Mouse (Mus musculus) limb, embryonic 15.5 days (tissue): Measurements from ENCODE around the gene Faah. TPM values are rescaled to one million over a fixed set of nuclear protein-coding genes. Genes with fewer than 3 reads are reported as not detected.
A peak's percentile ranks its signal among the peaks of the same experiment; 100 is the strongest.

Experiments used
- ATAC-seq: fragments of 200-750 bp; cut with Nextera tagmentation; 2 replicates; pipeline ENCODE4 v1.8.0; 2017; ENCODE audit warnings: low read depth, moderate TSS enrichment; ENCODE audit not compliant: insufficient number of reproducible peaks, low FRiP score, low TSS enrichment
- H3K27ac ChIP-seq: fragments of 300-500 bp; sonication (generic); 2 replicates; pipeline ENCODE4 v1.5.1; 2015; ENCODE audit warnings: moderate library complexity, mild to moderate bottlenecking, inconsistent platforms
- H3K27me3 ChIP-seq: fragments of 300-500 bp; sonication (generic); 2 replicates; pipeline ENCODE4 v1.6.1; 2015; ENCODE audit warnings: inconsistent platforms
- H3K36me3 ChIP-seq: fragments of 300-500 bp; sonication (generic); 2 replicates; pipeline ENCODE4 v1.6.1; 2015; ENCODE audit warnings: inconsistent platforms
- H3K4me1 ChIP-seq: fragments of 300-500 bp; sonication (generic); 2 replicates; pipeline ENCODE4 v1.6.1; 2015; ENCODE audit warnings: inconsistent platforms
- H3K4me2 ChIP-seq: fragments of 300-500 bp; sonication (generic); 2 replicates; pipeline ENCODE4 v1.6.1; 2015; ENCODE audit warnings: mild to moderate bottlenecking, inconsistent platforms
- H3K4me3 ChIP-seq: fragments of 300-500 bp; sonication (generic); 2 replicates; pipeline ENCODE4 v1.5.1; 2015; ENCODE audit warnings: mild to moderate bottlenecking, inconsistent platforms
- H3K9ac ChIP-seq: fragments of 300-500 bp; sonication (generic); 2 replicates; pipeline ENCODE4 v1.6.1; 2015; ENCODE audit warnings: inconsistent platforms
- H3K9me3 ChIP-seq: fragments of 300-500 bp; sonication (generic); 2 replicates; pipeline ENCODE4 v1.6.1; 2016; ENCODE audit warnings: inconsistent platforms
- WGBS: fragments of 180-500 bp; shearing (Covaris S2); methylation state at CpG from one replicate; pipeline ENCODE4 v1.1.7; 2015; 5-methylcytosine and 5-hydroxymethylcytosine counted together
- polyA plus RNA-seq: library from polyadenylated mRNA; unstranded; fragments of >200 nt; fragmentation: Nextera tagmentation; extraction: Ambion mirVana; gene quantifications from 2 replicates; pipeline ENCODE4 v1.2.1, GENCODE M21; 2015

Faah gene
- polyA plus RNA-seq, 1 experiment from 2014 or later, result 3.6 TPM

- Histone ChIP-seq H3K4me2 (no peak overlapping the region), H3K4me1 (no peaks in the 10 kb centered on the region), H3K27ac (no peak overlapping the region), H3K4me3 (no peak overlapping the region), H3K9ac (no peak overlapping the region), H3K36me3 (peaks cover 31% of the 10 kb centered on the region), H3K27me3 (no peaks in the 10 kb centered on the region), H3K9me3 (no peaks in the 10 kb centered on the region)
- 87% methylated on average over 2 of the region's 2 CpGs for WGBS
- ATAC-seq, result no peak
Observed at GRCm38 (mm10) chr4:116040466-116040865, 22.7 kb upstream of the Faah start.

- H3K4me2 ChIP-seq, result no peak overlapping the region
- H3K36me3 ChIP-seq, result peaks cover 46% of the 10 kb centered on the region
- H3K4me1 ChIP-seq, result no peaks in the 10 kb centered on the region
- no peaks in the 10 kb centered on the region for H3K9me3 ChIP-seq
- H3K4me3 ChIP-seq, result no peak overlapping the region
- no peak for ATAC-seq
- no peak overlapping the region for H3K27ac ChIP-seq
- no peak overlapping the region for H3K9ac ChIP-seq
- WGBS, result 86% methylated on average over 5 of the region's 5 CpGs
- H3K27me3 ChIP-seq, result no peaks in the 10 kb centered on the region
Observed at GRCm38 (mm10) chr4:116033374-116033773, 15.6 kb upstream of the Faah start.

- Histone ChIP-seq H3K9ac (no peak overlapping the region), H3K27me3 (no peaks in the 10 kb centered on the region), H3K4me1 (no peaks in the 10 kb centered on the region), H3K4me2 (no peak overlapping the region), H3K4me3 (no peak overlapping the region), H3K9me3 (no peaks in the 10 kb centered on the region), H3K36me3 (peaks cover 46% of the 10 kb centered on the region), H3K27ac (no peak overlapping the region)
- WGBS, result 91% methylated on average over 9 of the region's 9 CpGs
- no peak for ATAC-seq
Observed at GRCm38 (mm10) chr4:116032906-116033305, 15.2 kb upstream of the Faah start.

- Histone ChIP-seq H3K36me3 (no peaks in the 10 kb centered on the region), H3K4me1 (peaks cover 11% of the 10 kb centered on the region), H3K4me2 (peak overlapping the region; percentile 100), H3K27me3 (peaks cover 58% of the 10 kb centered on the region), H3K27ac (no peak overlapping the region), H3K9me3 (no peaks in the 10 kb centered on the region; the same call in 1 of the 2 replicates), H3K9ac (peak overlapping the region; percentile 52; the same call in 1 of the 2 replicates), H3K4me3 (peak overlapping the region; percentile 56)
- peak; percentile 70 for ATAC-seq
- WGBS, result under 1% methylated on average over 60 of the region's 60 CpGs
Observed at GRCm38 (mm10) chr4:116017300-116017901, 325 bp downstream of the Faah start.

- 7% methylated on average over 16 of the region's 16 CpGs for WGBS
Observed at GRCm38 (mm10) chr4:116016862-116017299, 845 bp downstream of the Faah start.

GRCm38 (mm10) chr4:116016396-116016795 is 1.3 kb downstream of the Faah start:
- no peak overlapping the region for H3K4me2 ChIP-seq
- no peaks in the 10 kb centered on the region for H3K36me3 ChIP-seq
- ATAC-seq, result no peak
- WGBS, result 34% methylated on average over 3 of the region's 3 CpGs
- H3K4me3 ChIP-seq, result no peak overlapping the region
- H3K9ac ChIP-seq, result no peak overlapping the region
- no peak overlapping the region for H3K27ac ChIP-seq
- peaks cover 11% of the 10 kb centered on the region for H3K4me1 ChIP-seq
- peaks cover 58% of the 10 kb centered on the region for H3K27me3 ChIP-seq
- no peaks in the 10 kb centered on the region; the same call in 1 of the 2 replicates for H3K9me3 ChIP-seq

More at GRCm38 (mm10) chr4:116016862-116017299, 845 bp downstream of the Faah start:
- H3K27me3 ChIP-seq, result peaks cover 58% of the 10 kb centered on the region
- H3K4me3 ChIP-seq, result peak overlapping the region; percentile 56
- peak overlapping the region; percentile 52; the same call in 1 of the 2 replicates for H3K9ac ChIP-seq
- no peaks in the 10 kb centered on the region for H3K36me3 ChIP-seq
- no peak for ATAC-seq
- no peaks in the 10 kb centered on the region; the same call in 1 of the 2 replicates for H3K9me3 ChIP-seq
- H3K4me2 ChIP-seq, result peak overlapping the region; percentile 100
- no peak overlapping the region for H3K27ac ChIP-seq
- peaks cover 11% of the 10 kb centered on the region for H3K4me1 ChIP-seq

GRCm38 (mm10) chr4:116015996-116016395 is 1.7 kb downstream of the Faah start:
- no peaks in the 10 kb centered on the region; the same call in 1 of the 2 replicates for H3K9me3 ChIP-seq
- WGBS, result 53% methylated on average over 8 of the region's 8 CpGs
- H3K36me3 ChIP-seq, result no peaks in the 10 kb centered on the region
- no peak overlapping the region for H3K27ac ChIP-seq
- no peak overlapping the region for H3K4me2 ChIP-seq
- no peak overlapping the region for H3K4me3 ChIP-seq
- peaks cover 58% of the 10 kb centered on the region for H3K27me3 ChIP-seq
- no peak for ATAC-seq
- H3K4me1 ChIP-seq, result peaks cover 11% of the 10 kb centered on the region
- H3K9ac ChIP-seq, result no peak overlapping the region

DNA sequence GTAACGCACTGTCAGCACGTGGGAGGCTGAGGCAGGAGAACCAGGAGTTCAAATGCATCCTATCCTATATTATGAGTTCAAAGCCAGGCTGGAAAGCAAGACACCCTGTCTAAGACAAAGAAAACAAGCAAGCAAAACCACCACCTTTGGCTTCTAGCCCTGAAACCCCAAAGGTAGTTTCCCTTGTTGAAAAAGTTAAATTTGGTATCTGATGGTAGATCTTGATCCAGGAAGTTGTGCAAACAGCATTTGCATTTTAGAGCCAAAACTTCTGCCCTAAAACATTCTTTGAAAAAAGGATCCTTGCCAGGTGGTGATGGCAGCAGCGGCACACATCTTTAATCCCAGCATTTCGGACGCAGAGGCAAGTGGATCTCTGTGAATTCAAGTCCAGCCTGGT is 2.2 kb downstream of the Faah start:
- whole genome bisulfite sequencing, result 78% methylated on average over 5 of the region's 5 CpGs
- Histone ChIP-seq H3K4me3 (no peak overlapping the region), H3K27me3 (peaks cover 58% of the 10 kb centered on the region), H3K4me1 (peaks cover 11% of the 10 kb centered on the region), H3K4me2 (no peak overlapping the region), H3K9me3 (no peaks in the 10 kb centered on the region; the same call in 1 of the 2 replicates), H3K9ac (no peak overlapping the region), H3K36me3 (no peaks in the 10 kb centered on the region), H3K27ac (no peak overlapping the region)
- ATAC-seq, result no peak

DNA sequence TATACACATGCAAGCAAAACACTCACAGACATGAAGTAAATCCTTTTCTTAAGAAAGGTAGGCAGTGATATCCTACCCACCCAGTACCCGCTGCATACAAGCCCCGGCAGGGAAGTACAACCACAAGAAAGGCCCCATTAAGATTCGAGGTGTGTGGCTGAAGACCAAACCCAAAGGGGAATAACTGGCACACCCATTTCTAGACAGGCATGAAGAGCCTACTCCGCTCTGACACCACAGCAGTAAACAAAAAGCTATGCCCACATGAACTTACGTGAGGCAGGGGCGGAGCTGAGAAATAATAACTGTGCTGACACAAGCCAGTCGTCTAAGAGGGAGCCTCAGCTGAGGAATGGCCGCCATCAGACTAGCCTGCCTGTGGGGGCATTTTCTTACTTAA is 7.5 kb downstream of the Faah start:
- peaks cover 19% of the 10 kb centered on the region for H3K27me3 ChIP-seq
- H3K4me2 ChIP-seq, result no peak overlapping the region
- no peak overlapping the region for H3K4me3 ChIP-seq
- WGBS, result 64% methylated on average over 8 of the region's 8 CpGs
- H3K9ac ChIP-seq, result no peak overlapping the region
- ATAC-seq, result no peak
- no peaks in the 10 kb centered on the region for H3K36me3 ChIP-seq
- H3K27ac ChIP-seq, result no peak overlapping the region
- H3K9me3 ChIP-seq, result no peaks in the 10 kb centered on the region; the same call in 1 of the 2 replicates
- H3K4me1 ChIP-seq, result peaks cover 6% of the 10 kb centered on the region

DNA sequence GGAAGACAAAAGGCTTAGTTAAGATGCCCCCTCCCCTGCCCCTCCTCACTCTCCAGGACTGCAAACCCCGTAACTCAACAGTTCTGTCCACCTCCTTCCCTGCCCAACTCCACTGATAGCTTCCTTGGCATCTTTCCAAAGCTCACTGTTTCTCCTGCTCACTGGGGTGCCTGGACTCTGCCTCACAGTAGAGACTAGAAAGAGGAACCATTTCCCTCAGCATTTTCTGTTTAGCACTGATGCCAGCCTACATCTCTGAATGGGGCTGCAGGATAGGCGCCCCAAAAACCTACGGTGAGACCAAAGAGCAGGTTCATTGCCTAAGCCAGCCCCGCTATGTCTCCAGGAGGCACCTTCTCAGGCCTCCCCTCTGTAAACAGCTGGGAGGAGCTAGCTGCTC is 16.5 kb downstream of the Faah start:
- Histone ChIP-seq H3K4me3 (no peak overlapping the region), H3K36me3 (no peaks in the 10 kb centered on the region), H3K9ac (no peak overlapping the region), H3K4me1 (no peaks in the 10 kb centered on the region), H3K9me3 (no peaks in the 10 kb centered on the region), H3K27me3 (0 out of 2 replicates have a peak, but pooled peaks cover 7% of the 10 kb centered on the region), H3K27ac (no peak overlapping the region), H3K4me2 (no peak overlapping the region)
- 71% methylated on average over 4 of the region's 4 CpGs for WGBS
- ATAC-seq, result no peak

DNA sequence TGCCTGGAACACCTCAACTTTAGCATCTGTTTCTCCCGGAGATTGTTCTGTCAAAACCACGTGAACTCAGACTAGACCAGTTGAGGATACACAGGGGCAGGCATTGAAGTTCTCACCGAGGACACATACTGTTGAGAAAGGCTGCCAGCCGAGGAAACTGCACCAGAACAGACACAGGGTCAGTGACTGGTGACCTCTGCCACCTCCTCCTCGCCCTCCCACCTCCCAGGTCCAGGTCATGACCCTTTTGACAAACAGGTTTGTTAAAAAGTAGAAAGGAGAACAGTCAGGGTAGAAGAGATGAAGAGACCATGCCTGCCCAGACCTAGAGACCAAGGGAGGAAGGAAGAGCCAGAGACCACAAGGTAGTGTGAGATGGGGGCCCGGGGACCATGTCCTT is 17.1 kb downstream of the Faah start:
- no peaks in the 10 kb centered on the region for H3K9me3 ChIP-seq
- ATAC-seq, result no peak
- H3K4me1 ChIP-seq, result no peaks in the 10 kb centered on the region
- 45% methylated on average over 6 of the region's 6 CpGs for WGBS
- H3K27ac ChIP-seq, result no peak overlapping the region
- no peak overlapping the region for H3K9ac ChIP-seq
- H3K4me3 ChIP-seq, result no peak overlapping the region
- H3K27me3 ChIP-seq, result 0 out of 2 replicates have a peak, but pooled peaks cover 7% of the 10 kb centered on the region
- no peaks in the 10 kb centered on the region for H3K36me3 ChIP-seq
- no peak overlapping the region for H3K4me2 ChIP-seq

GRCm38 (mm10) chr4:115996729-115997128 is 21.0 kb downstream of the Faah start:
- no peak overlapping the region for H3K27ac ChIP-seq
- H3K4me1 ChIP-seq, result no peaks in the 10 kb centered on the region
- H3K36me3 ChIP-seq, result no peaks in the 10 kb centered on the region
- no peak overlapping the region for H3K4me3 ChIP-seq
- 0 out of 2 replicates have a peak, but pooled peaks cover 5% of the 10 kb centered on the region for H3K27me3 ChIP-seq
- no peaks in the 10 kb centered on the region for H3K9me3 ChIP-seq
- WGBS, result 68% methylated on average over 4 of the region's 4 CpGs
- H3K4me2 ChIP-seq, result no peak overlapping the region
- no peak for ATAC-seq
- no peak overlapping the region for H3K9ac ChIP-seq
